Mouse (Mus musculus): Measurements from ENCODE around the gene Pknox1. TPM values are rescaled to one million over a fixed set of nuclear protein-coding genes. Genes with fewer than 3 reads are reported as not detected.

Gene Pknox1
- polyA plus RNA-seq, 1 experiment, result 9.2 TPM

- no peak for TF ChIP-seq GATA1 (IDR thresholded peaks at IDR 0.05; ENCODE audit: low read length)
These were observed 92.1 kb downstream of the Pknox1 start for GRCm38 (mm10) chr17:31656682-31657081.

Other genes starting within 250 kb of the Pknox1 start
- gene Pde9a, start 178.5 kb upstream of the Pknox1 start, polyA plus RNA-seq (2012), result not detected in 2 replicates
- 44.1 and 56.1 TPM in 2 replicates for gene Wdr4, start 44.8 kb upstream of the Pknox1 start, polyA plus RNA-seq (2012)
- gene Ndufv3, start 44.6 kb upstream of the Pknox1 start, polyA plus RNA-seq (2012), result 321 and 649 TPM in 2 replicates
- gene Cbs, start 72.5 kb downstream of the Pknox1 start, polyA plus RNA-seq (2012), result not detected in 2 replicates
- gene U2af1, start 94.2 kb downstream of the Pknox1 start, polyA plus RNA-seq (2012), result 141 and 175 TPM in 2 replicates
- not detected in 2 replicates for gene Cryaa, start 113.1 kb downstream of the Pknox1 start, polyA plus RNA-seq (2012)